9 mouse cellular contexts compared by ENCODE assay signal in the genomic region with DNA sequence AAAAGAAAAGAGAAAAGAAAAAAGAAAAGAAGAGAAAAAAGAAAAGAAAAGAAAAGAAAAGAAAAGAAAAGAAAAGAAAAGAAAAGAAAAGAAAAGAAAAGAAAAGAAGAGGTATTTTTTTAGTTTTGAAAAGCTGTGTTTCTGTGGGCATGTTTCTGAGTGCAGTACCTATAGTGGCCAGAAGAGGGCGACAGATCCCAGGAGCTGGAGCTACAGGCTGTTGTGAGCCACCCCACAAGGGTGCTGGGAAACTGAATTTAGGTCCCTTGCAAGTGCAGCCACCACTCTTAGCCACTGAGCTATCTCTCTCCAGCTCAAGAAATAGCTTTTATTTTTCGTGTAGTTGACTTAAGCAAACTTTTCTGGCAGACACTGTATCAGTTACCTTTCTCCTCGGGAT. TPM values are rescaled to one million over a fixed set of nuclear protein-coding genes. Genes with fewer than 3 reads are reported as not detected.
DNase-seq lines count a peak whose midpoint lies in the region; ATAC-seq lines count a peak whose summit lies in the region.
"Had no signal": no experiment of that assay in that cellular context is flagged by ENCODE, and none has a peak within 500 bp of the region (broad histone marks: within the 10 kb centered on the region; RNA-seq: fewer than 3 reads in every experiment).

No protein-coding gene starts in this region.

- DNase-seq in embryo, embryonic 10.5 days (ENCODE audit: low spot score) = peak; percentile 37
- no peak for DNase-seq in embryo, embryonic 10 days (ENCODE audit: low spot score)
- peak; percentile 43 for DNase-seq in midbrain, embryonic 10.5 days (ENCODE audit: low spot score)
- peak; percentile 54 for DNase-seq in c-Kit-positive CD71-positive TER-119-positive erythroid progenitor cells, embryonic 14.5 days (ENCODE audit: low spot score)
- DNase-seq in mesoderm, embryonic 11.5 days (ENCODE audit: low read depth, low spot score) = peak; percentile 30
- no peak for DNase-seq in MN1 (ENCODE audit: low spot score)
- DNase-seq in layer of hippocampus, adult 18-20 months (ENCODE audit: low spot score in 2 of 2) = no peak

- no peak overlapping the region for H3K9ac ChIP-seq in midbrain, embryonic 13.5 days (replicated peaks)
- H3K9ac ChIP-seq: heart, embryonic 15.5 days had no signal

- H3K27me3 ChIP-seq in midbrain, embryonic 10.5 days (ENCODE audit: low read depth, poor library complexity, severe bottlenecking) = no peaks in the 10 kb centered on the region
- no peaks in the 10 kb centered on the region for H3K27me3 ChIP-seq in midbrain, embryonic 13.5 days
- H3K27me3 ChIP-seq: heart, embryonic 15.5 days had no signal

- H3K27ac ChIP-seq in midbrain, embryonic 10.5 days (replicated peaks) = no peak overlapping the region
- H3K27ac ChIP-seq in midbrain, embryonic 13.5 days = no peak overlapping the region
- H3K27ac ChIP-seq: heart, embryonic 15.5 days had no signal

- H3K4me3 ChIP-seq in midbrain, embryonic 10.5 days = no peak overlapping the region
- no peak overlapping the region for H3K4me3 ChIP-seq in midbrain, embryonic 13.5 days (replicated peaks)
- H3K4me3 ChIP-seq: heart, embryonic 15.5 days had no signal

- no peak overlapping the region for H3K4me2 ChIP-seq in midbrain, embryonic 13.5 days (replicated peaks)
- H3K4me2 ChIP-seq: heart, embryonic 15.5 days had no signal

- H3K4me1 ChIP-seq in midbrain, embryonic 10.5 days = peaks cover 17% of the 10 kb centered on the region
- peaks cover 8% of the 10 kb centered on the region for H3K4me1 ChIP-seq in midbrain, embryonic 13.5 days (replicated peaks)
- H3K4me1 ChIP-seq: heart, embryonic 15.5 days had no signal

- no peak for ATAC-seq in midbrain, embryonic 13.5 days

- H3K36me3 ChIP-seq in midbrain, embryonic 10.5 days = no peaks in the 10 kb centered on the region
- H3K36me3 ChIP-seq in midbrain, embryonic 13.5 days = no peaks in the 10 kb centered on the region
- H3K36me3 ChIP-seq: heart, embryonic 15.5 days had no signal

- 55% methylated on average over 3 of the region's 3 CpGs for WGBS in midbrain, embryonic 10.5 days
- 65% methylated on average over 3 of the region's 3 CpGs for WGBS in midbrain, embryonic 13.5 days

- H3K9me3 ChIP-seq in midbrain, embryonic 10.5 days (replicated peaks) = peaks cover 7% of the 10 kb centered on the region; the same call in 1 of the 2 replicates
- H3K9me3 ChIP-seq in midbrain, embryonic 13.5 days = 0 out of 2 replicates have a peak, but pooled peaks cover 5% of the 10 kb centered on the region
- H3K9me3 ChIP-seq: heart, embryonic 15.5 days had no signal

RNA-seq across cellular contexts. Expression of a gene that starts 11.9 kb away (rescaled TPM):
- 307 and 342 TPM in 2 replicates for polyA plus RNA-seq in midbrain, embryonic 10.5 days (2016; fragmentation: Nextera tagmentation; extraction: Ambion mirVana)
- 232 and 248 TPM in 2 replicates for polyA plus RNA-seq in midbrain, embryonic 13.5 days (2015; fragmentation: Nextera tagmentation; extraction: Ambion mirVana)
- total RNA-seq in layer of hippocampus, adult 18-20 months (2021) = 10 to 100 TPM; 77.9 to 80.8 TPM

Comparison
In these comparisons a context has a peak if more than half of its experiments do, and no peak if none do; other contexts are left out.
1. DNase-seq: peak in embryo, embryonic 10.5 days (single experiment), midbrain, embryonic 10.5 days (single experiment), c-Kit-positive CD71-positive TER-119-positive erythroid progenitor cells, embryonic 14.5 days (single experiment) and mesoderm, embryonic 11.5 days (single experiment); none in embryo, embryonic 10 days (single experiment), MN1 (single experiment) and layer of hippocampus, adult 18-20 months (0 of 2).